Mouse (Mus musculus) testis, adult 2 months (tissue): ENCODE results near the gene Mgat5. TPM values are rescaled to one million over a fixed set of nuclear protein-coding genes. Genes with fewer than 3 reads are reported as not detected.

Experiments used
- H3K27ac ChIP-seq: fragments of 200-500 bp; 2 replicates; pipeline ENCODE4 v1.5.1; 2012; ENCODE audit warnings: low read depth, low read length; ENCODE audit not compliant: control insufficient read depth, insufficient read depth
- H3K27me3 ChIP-seq: fragments of 200-500 bp; 2 replicates; pipeline ENCODE4 v1.6.1; 2012; ENCODE audit warnings: mild to moderate bottlenecking, low read length, moderate library complexity; ENCODE audit not compliant: control insufficient read depth, insufficient read depth
- H3K36me3 ChIP-seq: fragments of 200-500 bp; 2 replicates; pipeline ENCODE4 v1.6.1; 2012; ENCODE audit warnings: mild to moderate bottlenecking, low read length; ENCODE audit not compliant: control insufficient read depth, insufficient read depth
- H3K4me1 ChIP-seq: fragments of 200-500 bp; 2 replicates; pipeline ENCODE4 v1.6.1; 2012; ENCODE audit warnings: low read length; ENCODE audit not compliant: control insufficient read depth, insufficient read depth
- H3K4me3 ChIP-seq: fragments of 200-500 bp; 2 replicates; pipeline ENCODE4 v1.5.1; 2012; ENCODE audit warnings: low read depth, mild to moderate bottlenecking, low read length, moderate library complexity, mixed read lengths; ENCODE audit not compliant: control insufficient read depth
- CTCF ChIP-seq: fragments of 200-500 bp; IDR thresholded peaks from 2 replicates; pipeline ENCODE4 v1.5.1; 2012; ENCODE audit warnings: low read depth, mild to moderate bottlenecking, inconsistent platforms, low read length, moderate library complexity; ENCODE audit not compliant: control insufficient read depth, insufficient read depth, insufficient replicate concordance
- POLR2A ChIP-seq: fragments of 200-500 bp; IDR thresholded peaks from 2 replicates; pipeline ENCODE4 v1.6.1; 2012; ENCODE audit warnings: low read depth, mild to moderate bottlenecking, inconsistent platforms, low read length, moderate library complexity; ENCODE audit not compliant: control insufficient read depth
- polyA plus RNA-seq: library from polyadenylated mRNA; depleted of rRNA; stranded (reverse); fragments of >200 nt; gene quantifications from 2 replicates; pipeline ENCODE4 v1.2.3, GENCODE M21; 2012

The Mgat5 gene
- polyA plus RNA-seq, 1 experiment: 16.2 TPM

DNA sequence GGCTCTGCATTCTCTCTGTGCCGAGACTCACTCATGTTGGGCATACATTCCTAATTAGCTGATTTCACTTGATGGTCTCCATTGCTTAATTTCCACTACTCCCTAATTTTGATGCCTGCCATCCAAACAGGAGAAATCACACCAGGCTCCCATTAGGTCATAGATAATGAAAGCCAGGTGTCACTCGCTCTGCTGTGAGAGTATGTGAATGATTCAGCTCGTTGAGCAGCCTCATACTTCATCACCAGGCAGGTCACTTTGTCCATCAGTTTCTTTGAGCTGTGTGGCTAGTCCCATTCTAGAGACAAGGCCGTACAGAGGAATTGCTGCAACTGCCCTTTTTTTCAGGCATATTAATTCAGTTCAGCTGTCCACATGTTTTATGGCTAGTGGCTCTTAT lies 167.3 kb downstream of the Mgat5 start:
- Histone ChIP-seq H3K27me3 (no peaks in the 10 kb centered on the region), H3K4me1 (no peaks in the 10 kb centered on the region), H3K27ac (no peak overlapping the region), H3K36me3 (peaks cover under 1% of the 10 kb centered on the region; the same call in 1 of the 2 replicates), H3K4me3 (no peak overlapping the region)
- TF ChIP-seq POLR2A: no peak
- no peak for TF ChIP-seq CTCF

- Histone ChIP-seq H3K27ac (no peak overlapping the region), H3K4me1 (no peaks in the 10 kb centered on the region), H3K36me3 (peaks cover 1% of the 10 kb centered on the region; the same call in 1 of the 2 replicates), H3K27me3 (no peaks in the 10 kb centered on the region), H3K4me3 (no peak overlapping the region)
- TF ChIP-seq POLR2A (no peak), CTCF (no peak)
Observed at GRCm38 (mm10) chr1:127373559-127373958, 168.7 kb downstream of the Mgat5 start.

GRCm38 (mm10) chr1:127374157-127374556 lies 169.3 kb downstream of the Mgat5 start:
- H3K36me3 ChIP-seq: peaks cover 1% of the 10 kb centered on the region; the same call in 1 of the 2 replicates
- no peaks in the 10 kb centered on the region for H3K27me3 ChIP-seq
- H3K4me1 ChIP-seq: no peaks in the 10 kb centered on the region
- no peak for TF ChIP-seq CTCF
- TF ChIP-seq POLR2A: no peak
- H3K27ac ChIP-seq: no peak overlapping the region
- no peak overlapping the region for H3K4me3 ChIP-seq

DNA sequence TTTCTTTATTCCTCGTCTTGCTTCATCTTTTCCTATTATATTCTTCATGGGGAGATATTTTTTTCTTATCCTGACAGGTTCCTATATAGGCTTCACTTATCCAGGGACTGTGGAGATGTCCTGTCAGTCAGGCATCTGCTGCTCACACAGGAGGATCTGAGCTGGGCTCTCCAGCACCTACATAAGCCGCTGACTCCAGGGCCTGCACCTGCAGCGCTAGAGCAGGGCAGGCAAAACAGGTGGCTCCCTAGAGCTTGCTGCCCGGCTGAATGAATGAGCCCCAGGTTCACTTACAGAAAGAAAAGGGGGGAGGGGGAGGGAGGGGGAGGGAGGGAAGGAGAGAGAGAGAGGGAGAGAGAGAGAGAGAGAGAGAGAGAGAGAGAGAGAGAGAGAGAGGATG lies 175.3 kb downstream of the Mgat5 start:
- Histone ChIP-seq H3K4me3 (no peak overlapping the region), H3K27me3 (no peaks in the 10 kb centered on the region), H3K4me1 (no peaks in the 10 kb centered on the region), H3K27ac (no peak overlapping the region), H3K36me3 (peaks cover 1% of the 10 kb centered on the region)
- TF ChIP-seq POLR2A (no peak), CTCF (no peak)

GRCm38 (mm10) chr1:127380749-127381501 lies 176.1 kb downstream of the Mgat5 start:
- no peak overlapping the region for H3K27ac ChIP-seq
- H3K36me3 ChIP-seq: peaks cover 1% of the 10 kb centered on the region
- H3K27me3 ChIP-seq: no peaks in the 10 kb centered on the region
- TF ChIP-seq POLR2A: no peak
- TF ChIP-seq CTCF: no peak
- H3K4me3 ChIP-seq: no peak overlapping the region
- no peaks in the 10 kb centered on the region for H3K4me1 ChIP-seq

GRCm38 (mm10) chr1:127383071-127383470 lies 178.3 kb downstream of the Mgat5 start:
- no peaks in the 10 kb centered on the region for H3K27me3 ChIP-seq

GRCm38 (mm10) chr1:127387226-127387625 lies 182.4 kb downstream of the Mgat5 start:
- Histone ChIP-seq H3K27me3 (no peaks in the 10 kb centered on the region), H3K4me3 (no peak overlapping the region), H3K36me3 (no peaks in the 10 kb centered on the region; the same call in none of the 2 replicates), H3K27ac (no peak overlapping the region), H3K4me1 (no peaks in the 10 kb centered on the region; the same call in 1 of the 2 replicates)
- TF ChIP-seq POLR2A: no peak

More at GRCm38 (mm10) chr1:127383071-127383470, 178.3 kb downstream of the Mgat5 start:
- Histone ChIP-seq H3K4me3 (no peak overlapping the region), H3K36me3 (no peaks in the 10 kb centered on the region; the same call in none of the 2 replicates), H3K27ac (no peak overlapping the region), H3K4me1 (no peaks in the 10 kb centered on the region)
- TF ChIP-seq CTCF: no peak
- no peak for TF ChIP-seq POLR2A

DNA sequence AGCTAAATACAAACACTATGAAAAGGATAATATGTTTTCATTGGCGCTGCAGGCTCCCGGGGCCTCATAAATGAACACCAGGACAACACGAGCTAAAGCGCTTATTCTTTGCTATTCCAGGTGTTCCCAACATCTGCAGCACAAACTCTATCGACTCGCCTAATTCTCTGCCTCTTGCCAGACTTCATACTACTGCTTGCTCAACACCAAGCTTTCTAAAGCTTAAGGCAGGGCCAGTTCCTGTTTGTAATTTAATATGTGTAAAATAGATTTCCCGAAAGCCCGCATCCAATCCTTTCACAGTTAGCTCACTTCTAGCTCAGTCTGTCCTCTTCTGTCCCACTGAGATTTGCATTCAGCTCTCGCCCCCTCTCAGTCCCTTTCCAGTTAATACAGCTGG lies 182.8 kb downstream of the Mgat5 start:
- TF ChIP-seq CTCF (no peak), POLR2A (no peak)
- H3K4me1 ChIP-seq: no peaks in the 10 kb centered on the region; the same call in 1 of the 2 replicates
- no peaks in the 10 kb centered on the region; the same call in none of the 2 replicates for H3K36me3 ChIP-seq
- H3K27me3 ChIP-seq: no peaks in the 10 kb centered on the region
- H3K27ac ChIP-seq: no peak overlapping the region
- no peak overlapping the region for H3K4me3 ChIP-seq
